Mouse (Mus musculus) cerebellum, adult 11-12 months (tissue): Measurements from ENCODE around the gene Zfp809.

Source experiments
- DNase-seq: peaks from one replicate; pipeline ENCODE4 v3.0.0; 2022

Gene Zfp809

GRCm38 (mm10) chr9:22268886-22269285 lies 43.4 kb downstream of the Zfp809 start:
- DNase-seq: no peak

GRCm38 (mm10) chr9:22278733-22279132 lies 53.2 kb downstream of the Zfp809 start:
- no peak for DNase-seq
